9 mouse cellular contexts compared by ENCODE assay signal in the genomic region with DNA sequence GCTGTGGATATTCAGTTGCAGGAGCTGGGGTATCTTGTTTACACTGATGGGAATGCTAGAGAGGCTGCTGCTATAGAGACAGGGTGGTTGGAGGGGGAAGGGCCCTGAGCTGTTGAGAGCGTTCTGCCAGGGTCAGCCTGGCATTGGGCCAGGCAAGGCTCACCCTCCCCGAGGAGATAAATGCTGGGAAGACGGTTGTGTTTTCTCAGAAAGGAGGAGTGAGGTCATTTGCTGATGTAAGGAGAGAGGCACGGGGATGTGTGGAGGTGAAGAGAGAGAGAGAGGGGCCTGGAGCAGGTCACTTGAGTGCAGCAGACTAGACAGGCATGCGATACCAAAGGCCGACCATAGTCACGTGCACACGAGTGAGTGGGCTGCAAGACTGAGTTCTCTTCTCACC. TPM values are rescaled to one million over a fixed set of nuclear protein-coding genes. Genes with fewer than 3 reads are reported as not detected.
DNase-seq lines count a peak whose midpoint lies in the region; ATAC-seq lines count a peak whose summit lies in the region.
"Had no signal": no experiment of that assay in that cellular context is flagged by ENCODE, and none has a peak within 500 bp of the region (broad histone marks: within the 10 kb centered on the region; RNA-seq: fewer than 3 reads in every experiment).

No protein-coding gene starts in this region.

- no peak overlapping the region for H3K27ac ChIP-seq in kidney, embryonic 14.5 days (ENCODE audit: low read depth, low read length)
- H3K27ac ChIP-seq in intestine, embryonic 16.5 days (ENCODE audit: low read length) = no peak overlapping the region

- DNase-seq in kidney, postnatal 25 days = no peak
- DNase-seq in MN1 (ENCODE audit: low spot score) (peak; percentile 84), NIH3T3 (ENCODE audit: low read depth) (peak; percentile 57)
- DNase-seq in frontal cortex, postnatal 36 days (ENCODE audit: low spot score in 2 of 2) = no peak
- no peak for DNase-seq in cerebellum, adult 8-10 months
- DNase-seq in layer of hippocampus, adult 9-10 months (ENCODE audit: low spot score) = no peak
- DNase-seq: cerebellum, adult 18-20 months had no signal

- H3K4me1 ChIP-seq in kidney, embryonic 14.5 days (ENCODE audit: control insufficient read depth, insufficient read depth, low read length) = 0 out of 2 replicates have a peak, but pooled peaks cover 9% of the 10 kb centered on the region
- H3K4me1 ChIP-seq in intestine, embryonic 16.5 days (ENCODE audit: control insufficient read depth, insufficient read depth, low read length) = no peaks in the 10 kb centered on the region

- 34% methylated on average over 8 of the region's 8 CpGs for WGBS in kidney, embryonic 14.5 days
- 41% methylated on average over 8 of the region's 8 CpGs for WGBS in intestine, embryonic 16.5 days

- H3K4me2 ChIP-seq in kidney, embryonic 14.5 days (replicated peaks; ENCODE audit: low read depth, low read length) = no peak overlapping the region
- H3K4me2 ChIP-seq in intestine, embryonic 16.5 days (ENCODE audit: low read depth, low read length) = no peak overlapping the region

- H3K36me3 ChIP-seq in kidney, embryonic 14.5 days (ENCODE audit: control insufficient read depth, insufficient read depth, low read length) = peaks cover 3% of the 10 kb centered on the region; the same call in 1 of the 2 replicates
- no peaks in the 10 kb centered on the region for H3K36me3 ChIP-seq in intestine, embryonic 16.5 days (ENCODE audit: control insufficient read depth, insufficient read depth, low read length)

- no peaks in the 10 kb centered on the region for H3K9me3 ChIP-seq in kidney, embryonic 14.5 days (ENCODE audit: control insufficient read depth, low read length)
- no peaks in the 10 kb centered on the region for H3K9me3 ChIP-seq in intestine, embryonic 16.5 days (ENCODE audit: control insufficient read depth, low read length)

- H3K4me3 ChIP-seq in kidney, embryonic 14.5 days (ENCODE audit: low read length) = no peak overlapping the region
- H3K4me3 ChIP-seq in intestine, embryonic 16.5 days (ENCODE audit: low read length) = no peak overlapping the region

- H3K9ac ChIP-seq in kidney, embryonic 14.5 days (ENCODE audit: low read depth, low read length) = no peak overlapping the region
- H3K9ac ChIP-seq in intestine, embryonic 16.5 days (ENCODE audit: low read depth, low read length) = no peak overlapping the region

- ATAC-seq in kidney, embryonic 14.5 days (ENCODE audit: low FRiP score, low TSS enrichment) = peak; percentile 89
- ATAC-seq in intestine, embryonic 16.5 days = peak; percentile 56; the same call in 1 of the 2 replicates

- H3K27me3 ChIP-seq in kidney, embryonic 14.5 days (ENCODE audit: control insufficient read depth, insufficient read depth, low read length) = no peaks in the 10 kb centered on the region
- no peaks in the 10 kb centered on the region for H3K27me3 ChIP-seq in intestine, embryonic 16.5 days (replicated peaks; ENCODE audit: control insufficient read depth, insufficient read depth, low read length)

RNA-seq across cellular contexts. Expression of a gene that starts 42.8 kb away (rescaled TPM):
- 6.7 and 7.4 TPM in 2 replicates for polyA plus RNA-seq in kidney, embryonic 14.5 days (2014; fragmentation: Nextera tagmentation; extraction: Ambion mirVana)
- polyA plus RNA-seq in intestine, embryonic 16.5 days (2015; fragmentation: Nextera tagmentation; extraction: Ambion mirVana) = 1.9 and 2.7 TPM in 2 replicates

RNA-seq across cellular contexts. Expression of a gene that starts 58.4 kb away (rescaled TPM):
- polyA plus RNA-seq in kidney, embryonic 14.5 days (2014; fragmentation: Nextera tagmentation; extraction: Ambion mirVana) = not detected in 2 replicates
- polyA plus RNA-seq in intestine, embryonic 16.5 days (2015; fragmentation: Nextera tagmentation; extraction: Ambion mirVana) = not detected in 2 replicates

Comparison
In these comparisons a context has a peak if more than half of its experiments do, and no peak if none do; other contexts are left out.
1. DNase-seq: peak in MN1 (single experiment) and NIH3T3 (single experiment); none in kidney, postnatal 25 days (0 of 2), frontal cortex, postnatal 36 days (0 of 2), cerebellum, adult 8-10 months (single experiment) and layer of hippocampus, adult 9-10 months (single experiment).